Mouse (Mus musculus) lung, postnatal 4 days (tissue): ENCODE measurements at regions not wholly inside any gene's neighbourhood (a gene's known extent, or its start where the extent isn't known, plus 50 kb on each side); places are given as distances from the start of the nearest gene placed in this dataset.

Source experiments
- DNase-seq, 2 experiments: peaks; one replicate each; pipeline ENCODE4 v3.0.0; 2021

GRCm38 (mm10) chr12:94755754-94756153, 936.3 kb upstream of the Flrt2 start:
- no peak for DNase-seq

- no peak for DNase-seq
Observed at GRCm38 (mm10) chr12:94795913-94796615, 896.0 kb upstream of the Flrt2 start.

- DNase-seq = no peak
Observed at GRCm38 (mm10) chr12:94804692-94805091, 887.3 kb upstream of the Flrt2 start.

- no peak for DNase-seq
Observed at GRCm38 (mm10) chr12:94831400-94831799, 860.6 kb upstream of the Flrt2 start.

GRCm38 (mm10) chr12:94862720-94863119, 829.3 kb upstream of the Flrt2 start:
- DNase-seq = no peak

GRCm38 (mm10) chr12:94910816-94911215, 781.2 kb upstream of the Flrt2 start:
- no peak for DNase-seq

- DNase-seq = no peak
Observed at GRCm38 (mm10) chr12:94943067-94943466, 749.0 kb upstream of the Flrt2 start.
